Mouse (Mus musculus): ENCODE measurements around the gene Cnksr3. TPM values are rescaled to one million over a fixed set of nuclear protein-coding genes. Genes with fewer than 3 reads are reported as not detected.

The Cnksr3 gene
- polyA plus RNA-seq, 1 experiment from 2014 or later: 7.1 TPM

- WGBS: 39% methylated on average over 10 of the region's 10 CpGs
- no peak overlapping the region for H3K9ac ChIP-seq
Measured at GRCm38 (mm10) chr10:7118258-7119077, 93.6 kb downstream of the Cnksr3 start.

GRCm38 (mm10) chr10:7117785-7118184 is 94.3 kb downstream of the Cnksr3 start:
- Histone ChIP-seq H3K9me3 (replicated peaks) (no peaks in the 10 kb centered on the region), H3K36me3 (peaks cover 17% of the 10 kb centered on the region), H3K4me2 (no peak overlapping the region; the same call in 1 of the 2 replicates), H3K4me3 (no peak overlapping the region), H3K27me3 (no peaks in the 10 kb centered on the region), H3K27ac (peak overlapping the region; percentile 78), H3K9ac (no peak overlapping the region), H3K4me1 (replicated peaks) (peaks cover 12% of the 10 kb centered on the region)
- WGBS: 42% methylated on average over 7 of the region's 7 CpGs
- ATAC-seq (replicated peaks; ENCODE audit: insufficient number of reproducible peaks, insufficient read depth, low FRiP score, low read depth): no peak; the same call in 1 of the 2 replicates

More at GRCm38 (mm10) chr10:7118258-7119077, 93.6 kb downstream of the Cnksr3 start:
- Histone ChIP-seq H3K27ac (peak overlapping the region; percentile 78), H3K36me3 (peaks cover 17% of the 10 kb centered on the region), H3K27me3 (no peaks in the 10 kb centered on the region), H3K4me2 (peak overlapping the region; percentile 32), H3K9me3 (replicated peaks) (no peaks in the 10 kb centered on the region), H3K4me3 (no peak overlapping the region), H3K4me1 (replicated peaks) (peaks cover 12% of the 10 kb centered on the region)
- peak; percentile 84 for ATAC-seq (replicated peaks; ENCODE audit: insufficient number of reproducible peaks, insufficient read depth, low FRiP score, low read depth)

GRCm38 (mm10) chr10:7114796-7115195 is 97.2 kb downstream of the Cnksr3 start:
- H3K9me3 ChIP-seq (replicated peaks): no peaks in the 10 kb centered on the region
- ATAC-seq (replicated peaks; ENCODE audit: insufficient number of reproducible peaks, insufficient read depth, low FRiP score, low read depth): no peak
- no peaks in the 10 kb centered on the region for H3K27me3 ChIP-seq
- no peak overlapping the region for H3K9ac ChIP-seq
- no peak overlapping the region for H3K4me2 ChIP-seq
- H3K27ac ChIP-seq: no peak overlapping the region
- WGBS: 80% methylated on average over 5 of the region's 5 CpGs
- H3K4me1 ChIP-seq (replicated peaks): peaks cover 12% of the 10 kb centered on the region
- H3K36me3 ChIP-seq: peaks cover 6% of the 10 kb centered on the region
- no peak overlapping the region for H3K4me3 ChIP-seq

- Histone ChIP-seq H3K4me2 (no peak overlapping the region), H3K4me3 (no peak overlapping the region), H3K9ac (no peak overlapping the region), H3K27ac (no peak overlapping the region), H3K9me3 (replicated peaks) (no peaks in the 10 kb centered on the region), H3K4me1 (replicated peaks) (peaks cover 10% of the 10 kb centered on the region), H3K27me3 (no peaks in the 10 kb centered on the region), H3K36me3 (0 out of 2 replicates have a peak, but pooled peaks cover 3% of the 10 kb centered on the region)
- 79% methylated on average over 4 of the region's 4 CpGs for WGBS
- ATAC-seq (replicated peaks; ENCODE audit: insufficient number of reproducible peaks, insufficient read depth, low FRiP score, low read depth): no peak
Measured at GRCm38 (mm10) chr10:7113747-7114146, 98.3 kb downstream of the Cnksr3 start.

- Histone ChIP-seq H3K9ac (no peak overlapping the region), H3K4me3 (no peak overlapping the region), H3K4me2 (no peak overlapping the region), H3K9me3 (replicated peaks) (no peaks in the 10 kb centered on the region), H3K27me3 (no peaks in the 10 kb centered on the region), H3K36me3 (0 out of 2 replicates have a peak, but pooled peaks cover 3% of the 10 kb centered on the region), H3K4me1 (replicated peaks) (peaks cover 4% of the 10 kb centered on the region; the same call in 1 of the 2 replicates), H3K27ac (no peak overlapping the region)
- WGBS: 89% methylated on average over 1 of the region's 1 CpGs
- no peak for ATAC-seq (replicated peaks; ENCODE audit: insufficient number of reproducible peaks, insufficient read depth, low FRiP score, low read depth)
Measured at GRCm38 (mm10) chr10:7113144-7113543, 98.9 kb downstream of the Cnksr3 start.

- H3K9ac ChIP-seq: no peak overlapping the region
- H3K27ac ChIP-seq: no peak overlapping the region
- WGBS: 70% methylated on average over 6 of the region's 6 CpGs
- 0 out of 2 replicates have a peak, but pooled peaks cover 2% of the 10 kb centered on the region for H3K36me3 ChIP-seq
- no peaks in the 10 kb centered on the region for H3K4me1 ChIP-seq (replicated peaks)
- no peak overlapping the region for H3K4me3 ChIP-seq
- no peaks in the 10 kb centered on the region for H3K9me3 ChIP-seq (replicated peaks)
- H3K4me2 ChIP-seq: no peak overlapping the region
- no peaks in the 10 kb centered on the region for H3K27me3 ChIP-seq
- no peak for ATAC-seq (replicated peaks; ENCODE audit: insufficient number of reproducible peaks, insufficient read depth, low FRiP score, low read depth)
Measured at GRCm38 (mm10) chr10:7111462-7112000, 100.5 kb downstream of the Cnksr3 start.

- no peak overlapping the region for H3K9ac ChIP-seq
- WGBS: 30% methylated on average over 1 of the region's 1 CpGs
- H3K36me3 ChIP-seq: no peaks in the 10 kb centered on the region
- H3K4me2 ChIP-seq: no peak overlapping the region
- H3K9me3 ChIP-seq (replicated peaks): no peaks in the 10 kb centered on the region
- no peak for ATAC-seq (replicated peaks; ENCODE audit: insufficient number of reproducible peaks, insufficient read depth, low FRiP score, low read depth)
- H3K27ac ChIP-seq: no peak overlapping the region
- H3K4me1 ChIP-seq (replicated peaks): no peaks in the 10 kb centered on the region
- no peak overlapping the region for H3K4me3 ChIP-seq
- no peaks in the 10 kb centered on the region for H3K27me3 ChIP-seq
Measured at GRCm38 (mm10) chr10:7103872-7104271, 108.2 kb downstream of the Cnksr3 start.

GRCm38 (mm10) chr10:7077971-7078370 is 134.1 kb downstream of the Cnksr3 start:
- Histone ChIP-seq H3K27me3 (no peaks in the 10 kb centered on the region), H3K9ac (no peak overlapping the region), H3K4me1 (replicated peaks) (peaks cover 2% of the 10 kb centered on the region; the same call in 1 of the 2 replicates), H3K9me3 (replicated peaks) (no peaks in the 10 kb centered on the region), H3K27ac (no peak overlapping the region), H3K4me2 (no peak overlapping the region), H3K4me3 (no peak overlapping the region), H3K36me3 (no peaks in the 10 kb centered on the region)
- WGBS: 84% methylated on average over 1 of the region's 1 CpGs
- ATAC-seq (replicated peaks; ENCODE audit: insufficient number of reproducible peaks, insufficient read depth, low FRiP score, low read depth): no peak

- Histone ChIP-seq H3K9ac (no peak overlapping the region), H3K4me2 (no peak overlapping the region), H3K9me3 (replicated peaks) (no peaks in the 10 kb centered on the region), H3K36me3 (no peaks in the 10 kb centered on the region), H3K4me1 (replicated peaks) (peaks cover 2% of the 10 kb centered on the region; the same call in 1 of the 2 replicates), H3K4me3 (no peak overlapping the region), H3K27ac (no peak overlapping the region), H3K27me3 (no peaks in the 10 kb centered on the region)
- WGBS: 57% methylated on average over 7 of the region's 7 CpGs
- no peak for ATAC-seq (replicated peaks; ENCODE audit: insufficient number of reproducible peaks, insufficient read depth, low FRiP score, low read depth)
Measured at GRCm38 (mm10) chr10:7077389-7077808, 134.6 kb downstream of the Cnksr3 start.

GRCm38 (mm10) chr10:7076662-7077211 is 135.3 kb downstream of the Cnksr3 start:
- ATAC-seq (replicated peaks; ENCODE audit: insufficient number of reproducible peaks, insufficient read depth, low FRiP score, low read depth): no peak
- peak overlapping the region; percentile 29 for H3K4me2 ChIP-seq
- H3K4me1 ChIP-seq (replicated peaks): peaks cover 2% of the 10 kb centered on the region; the same call in 1 of the 2 replicates
- H3K9ac ChIP-seq: no peak overlapping the region
- WGBS: 50% methylated on average over 7 of the region's 8 CpGs
- H3K27ac ChIP-seq: no peak overlapping the region
- 0 out of 2 replicates have a peak overlapping the region, but pooled peaks have one; percentile 11 for H3K4me3 ChIP-seq
- no peaks in the 10 kb centered on the region for H3K27me3 ChIP-seq
- no peaks in the 10 kb centered on the region for H3K36me3 ChIP-seq
- no peaks in the 10 kb centered on the region for H3K9me3 ChIP-seq (replicated peaks)

- Histone ChIP-seq H3K9ac (no peak overlapping the region), H3K4me2 (peak overlapping the region; percentile 29), H3K4me3 (0 out of 2 replicates have a peak overlapping the region, but pooled peaks have one; percentile 11), H3K27ac (no peak overlapping the region), H3K9me3 (replicated peaks) (no peaks in the 10 kb centered on the region), H3K4me1 (replicated peaks) (peaks cover 2% of the 10 kb centered on the region; the same call in 1 of the 2 replicates), H3K36me3 (no peaks in the 10 kb centered on the region), H3K27me3 (no peaks in the 10 kb centered on the region)
- 7% methylated on average over 8 of the region's 8 CpGs for WGBS
- no peak for ATAC-seq (replicated peaks; ENCODE audit: insufficient number of reproducible peaks, insufficient read depth, low FRiP score, low read depth)
Measured at GRCm38 (mm10) chr10:7076201-7076600, 135.8 kb downstream of the Cnksr3 start.

Measured in heart, embryonic 15.5 days (tissue).